Mouse (Mus musculus): Measurements from ENCODE around the gene Ifit1. TPM values are rescaled to one million over a fixed set of nuclear protein-coding genes. Genes with fewer than 3 reads are reported as not detected.

Ifit1 gene
- 0.07 and 0.80 TPM in 2 replicates for polyA plus RNA-seq (2012; ENCODE audit: low replicate concordance)

GRCm38 (mm10) chr19:34640623-34641022 lies at the start of gene Ifit1, which contains the start of gene Ifit1bl2:
Gene Ifit1 (plus strand): TSS chr19:34640871.
Gene Ifit1bl2 (minus strand): TSS chr19:34640743.

DNA sequence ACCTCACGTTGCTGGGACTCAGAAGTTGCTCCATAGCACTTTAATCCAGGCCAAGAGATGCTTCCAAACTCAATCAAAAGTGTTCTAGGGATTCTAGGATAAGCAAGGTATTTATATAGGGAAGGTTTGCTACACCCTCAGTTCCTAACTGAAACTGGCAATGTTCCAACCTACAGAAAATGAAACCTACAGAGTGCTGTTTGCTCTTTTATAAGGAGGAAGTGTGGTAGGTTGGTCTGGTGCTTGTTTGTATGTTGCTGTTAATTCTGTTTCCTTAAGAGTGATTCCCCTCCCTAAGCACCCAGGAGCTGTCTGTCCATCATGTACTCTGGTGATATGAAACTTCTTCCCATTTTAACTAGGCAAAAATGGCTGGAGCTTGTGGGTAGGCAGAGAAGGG lies 38.8 kb upstream of the Ifit1 start, which contains the start of gene Ifit1bl1:
Ifit1bl1 (minus strand) TSS at position 69 of the 400 bp plus-strand sequence.

GRCm38 (mm10) chr19:34607237-34608051 lies 33.2 kb upstream of the Ifit1 start, which contains the start of gene Ifit3b:
Gene Ifit3b (plus strand): TSS chr19:34607970.

Other genes starting within 250 kb of the Ifit1 start
- gene Ch25h, start 165.7 kb upstream of the Ifit1 start, polyA plus RNA-seq (2012; ENCODE audit: low replicate concordance), result not detected in 2 replicates
- 4.1 and 5.8 TPM in 2 replicates for gene Lipa, start 113.4 kb upstream of the Ifit1 start, polyA plus RNA-seq (2012; ENCODE audit: low replicate concordance)
- 0.17 and 0.66 TPM in 2 replicates for gene Ifit2, start 90.2 kb upstream of the Ifit1 start, polyA plus RNA-seq (2012; ENCODE audit: low replicate concordance)
- gene Ifit3, start 57.3 kb upstream of the Ifit1 start, polyA plus RNA-seq (2012; ENCODE audit: low replicate concordance), result 0.58 and 1.2 TPM in 2 replicates
- 0.31 and 1.3 TPM in 2 replicates for gene Ifit1bl1, start 38.9 kb upstream of the Ifit1 start, polyA plus RNA-seq (2012; ENCODE audit: low replicate concordance)
- gene Ifit3b, start 32.9 kb upstream of the Ifit1 start, polyA plus RNA-seq (2012; ENCODE audit: low replicate concordance), result 0.31 and 0.33 TPM in 2 replicates
- 0.19 TPM in 1 of 2 replicates, not detected in the other for gene Ifit1bl2, start 128 bp upstream of the Ifit1 start, polyA plus RNA-seq (2012; ENCODE audit: low replicate concordance)
- 0.02 TPM in 1 of 2 replicates, not detected in the other for gene Slc16a12, start 106.4 kb downstream of the Ifit1 start, polyA plus RNA-seq (2012; ENCODE audit: low replicate concordance)
- 0.62 and 0.78 TPM in 2 replicates for gene Pank1, start 238.6 kb downstream of the Ifit1 start, polyA plus RNA-seq (2012; ENCODE audit: low replicate concordance)

Measured in hematopoietic multipotent progenitor cell, adult 10-12 weeks (in vitro differentiated cells).